Mouse (Mus musculus) urinary bladder, postnatal 4 days (tissue): ENCODE data around the gene Tmem232.
"Not testable (repeated sequence)": the region's sequence is repeated elsewhere in the genome, so short reads cannot be mapped to it uniquely, and the experiment has no call there.

Source experiments
- DNase-seq, 2 experiments: peaks; one replicate each; pipeline ENCODE4 v3.0.0; 2021 to 2022; ENCODE audit warnings: low spot score in 2 of 2

Tmem232 gene

GRCm38 (mm10) chr17:65532381-65532780 lies 8.2 kb downstream of the Tmem232 start:
- DNase-seq = not testable (repeated sequence)

GRCm38 (mm10) chr17:65527529-65527928 lies 13.1 kb downstream of the Tmem232 start:
- DNase-seq = no peak

- no peak for DNase-seq
Observed at GRCm38 (mm10) chr17:65513517-65513916, 27.1 kb downstream of the Tmem232 start.

- no peak for DNase-seq
Observed at GRCm38 (mm10) chr17:65484654-65485053, 55.9 kb downstream of the Tmem232 start.

- no peak for DNase-seq
Observed at GRCm38 (mm10) chr17:65476747-65477146, 63.8 kb downstream of the Tmem232 start.

GRCm38 (mm10) chr17:65450818-65451217 lies 89.8 kb downstream of the Tmem232 start:
- DNase-seq = no peak

- DNase-seq = not testable (repeated sequence)
Observed at GRCm38 (mm10) chr17:65437906-65438305, 102.7 kb downstream of the Tmem232 start.

- no peak for DNase-seq
Observed at GRCm38 (mm10) chr17:65419124-65419523, 121.5 kb downstream of the Tmem232 start.

- DNase-seq = no peak
Observed at GRCm38 (mm10) chr17:65405309-65405708, 135.3 kb downstream of the Tmem232 start.

GRCm38 (mm10) chr17:65400914-65401313 lies 139.7 kb downstream of the Tmem232 start:
- DNase-seq = no peak

GRCm38 (mm10) chr17:65384411-65384962 lies 156.1 kb downstream of the Tmem232 start:
- DNase-seq = no peak

- DNase-seq = no peak
Observed at GRCm38 (mm10) chr17:65370034-65370780, 170.4 kb downstream of the Tmem232 start.

- DNase-seq = no peak
Observed at GRCm38 (mm10) chr17:65365535-65366254, 174.9 kb downstream of the Tmem232 start.

GRCm38 (mm10) chr17:65351836-65352235 lies 188.7 kb downstream of the Tmem232 start:
- DNase-seq = no peak

GRCm38 (mm10) chr17:65340016-65340415 lies 200.6 kb downstream of the Tmem232 start:
- DNase-seq = no peak

- DNase-seq = no peak
Observed at GRCm38 (mm10) chr17:65330759-65331158, 209.8 kb downstream of the Tmem232 start.

- DNase-seq = no peak
Observed at GRCm38 (mm10) chr17:65325249-65325648, 215.3 kb downstream of the Tmem232 start.

GRCm38 (mm10) chr17:65320623-65321022 lies 220.0 kb downstream of the Tmem232 start:
- DNase-seq = no peak

GRCm38 (mm10) chr17:65299946-65300345 lies 240.6 kb downstream of the Tmem232 start:
- no peak for DNase-seq

- no peak for DNase-seq
Observed at GRCm38 (mm10) chr17:65297831-65298230, 242.8 kb downstream of the Tmem232 start.

GRCm38 (mm10) chr17:65252160-65252559 lies 288.4 kb downstream of the Tmem232 start:
- no peak for DNase-seq

- DNase-seq = no peak
Observed at GRCm38 (mm10) chr17:65250261-65250660, 290.3 kb downstream of the Tmem232 start.

GRCm38 (mm10) chr17:65243716-65244115 lies 296.9 kb downstream of the Tmem232 start:
- DNase-seq = no peak
